In genomic region chr9:77917074-77917621, GRCm38 (mm10) we compare ENCODE assay signal across 8 mouse cellular contexts. TPM values are rescaled to one million over a fixed set of nuclear protein-coding genes. Genes with fewer than 3 reads are reported as not detected.
DNase-seq lines count a peak whose midpoint lies in the region; ATAC-seq lines count a peak whose summit lies in the region.

TSS of gene Elovl5 (plus strand) at chr9:77917364.

- peak within 1 kb of the TSS; percentile 81 for H3K9ac ChIP-seq in hindbrain, embryonic 12.5 days

- H3K9me3 ChIP-seq in hindbrain, embryonic 12.5 days (replicated peaks): no peaks in the 10 kb centered on the region

- H3K4me1 ChIP-seq in hindbrain, embryonic 12.5 days: peaks cover 24% of the 10 kb centered on the region

- under 1% methylated on average over 42 of the region's 42 CpGs for WGBS in hindbrain, embryonic 12.5 days

- H3K36me3 ChIP-seq in hindbrain, embryonic 12.5 days: no peaks in the 10 kb centered on the region

- no peaks in the 10 kb centered on the region for H3K27me3 ChIP-seq in hindbrain, embryonic 12.5 days

- peak within 1 kb of the TSS; percentile 73 for H3K4me2 ChIP-seq in hindbrain, embryonic 12.5 days (replicated peaks)

- DNase-seq in NIH3T3 (ENCODE audit: low read depth): peak; percentile 97
- peak; percentile 99 for DNase-seq in cerebellum, postnatal 10 days
- DNase-seq in frontal cortex, postnatal 10 days (ENCODE audit: low spot score in 2 of 2): peak; percentile 96 to 98
- peak; percentile 98 to 99 for DNase-seq in layer of hippocampus, postnatal 14 days (ENCODE audit: low spot score in 2 of 2)
- peak; percentile 99 for DNase-seq in lung, postnatal 14 days
- DNase-seq in retina, adult 2 months (ENCODE audit: low read depth, low spot score): peak; percentile 65
- peak; percentile 96 to 97 for DNase-seq in thymus, postnatal 36 days

- H3K27ac ChIP-seq in hindbrain, embryonic 12.5 days: peak within 1 kb of the TSS; percentile 91

- peak within 1 kb of the TSS; percentile 89 for H3K4me3 ChIP-seq in hindbrain, embryonic 12.5 days

- ATAC-seq in hindbrain, embryonic 12.5 days (ENCODE audit: low FRiP score): peak; percentile 94

RNA-seq across cellular contexts. Expression of gene Elovl5, which starts in this region (rescaled TPM):
- polyA plus RNA-seq in hindbrain, embryonic 12.5 days (2016; fragmentation: Nextera tagmentation; extraction: Ambion mirVana): 68.6 and 69.3 TPM in 2 replicates
- 10 to 100 TPM; 89.1 to 89.5 TPM for total RNA-seq in layer of hippocampus, postnatal 14 days (2021)

Comparison
In these comparisons a context has a peak if more than half of its experiments do, and no peak if none do; other contexts are left out.
1. Peak in every context shown above with its lines: DNase-seq, ATAC-seq, H3K4me3 ChIP-seq and H3K27ac ChIP-seq.